ENCODE assay signal across 12 mouse cellular contexts in genomic region chr8:107115008-107115320, GRCm38 (mm10). TPM values are rescaled to one million over a fixed set of nuclear protein-coding genes. Genes with fewer than 3 reads are reported as not detected.
A peak's percentile ranks its signal among the peaks of the same experiment; 100 is the strongest.
DNase-seq lines count a peak whose midpoint lies in the region; ATAC-seq and TF ChIP-seq lines count a peak whose summit lies in the region.
"Had no signal": no experiment of that assay in that cellular context is flagged by ENCODE, and none has a peak within 500 bp of the region (broad histone marks: within the 10 kb centered on the region; RNA-seq: fewer than 3 reads in every experiment).

No protein-coding gene starts in this region.

- no peaks in the 10 kb centered on the region for H3K36me3 ChIP-seq in kidney, adult 2 months (ENCODE audit: control insufficient read depth, insufficient read depth, low read length)
- no peaks in the 10 kb centered on the region for H3K36me3 ChIP-seq in testis, adult 2 months (ENCODE audit: control insufficient read depth, insufficient read depth, low read length)
- no peaks in the 10 kb centered on the region for H3K36me3 ChIP-seq in limb, embryonic 12.5 days
- H3K36me3 ChIP-seq: forebrain, embryonic 12.5 days; midbrain, embryonic 12.5 days had no signal

- H3K27me3 ChIP-seq in kidney, adult 2 months (replicated peaks; ENCODE audit: control insufficient read depth, insufficient read depth, low read length) = no peaks in the 10 kb centered on the region
- H3K27me3 ChIP-seq in testis, adult 2 months (ENCODE audit: control insufficient read depth, insufficient read depth, low read length) = no peaks in the 10 kb centered on the region
- H3K27me3 ChIP-seq in limb, embryonic 12.5 days = no peaks in the 10 kb centered on the region
- H3K27me3 ChIP-seq: forebrain, embryonic 12.5 days; midbrain, embryonic 12.5 days had no signal

- no peak for TF ChIP-seq CTCF in kidney, adult 2 months (conservative IDR thresholded peaks at IDR 0.05; ENCODE audit: insufficient read depth, insufficient read length, low read depth, low read length)
- no peak for TF ChIP-seq CTCF in testis, adult 2 months (IDR thresholded peaks at IDR 0.05; ENCODE audit: control insufficient read depth, insufficient read depth, insufficient replicate concordance, low read depth, low read length)

- no peak for ATAC-seq in limb, embryonic 12.5 days (ENCODE audit: insufficient number of reproducible peaks, insufficient read depth, low FRiP score, low TSS enrichment, low read depth)

- H3K27ac ChIP-seq in kidney, adult 2 months (ENCODE audit: insufficient read depth, low read depth, low read length) = peak overlapping the region; percentile 82
- peak overlapping the region; percentile 50 for H3K27ac ChIP-seq in testis, adult 2 months (ENCODE audit: control insufficient read depth, insufficient read depth, low read depth, low read length)
- H3K27ac ChIP-seq in limb, embryonic 12.5 days = peak overlapping the region; percentile 57
- H3K27ac ChIP-seq: forebrain, embryonic 12.5 days; midbrain, embryonic 12.5 days had no signal

- WGBS in kidney, adult 2 months = 39% methylated on average over 10 of the region's 10 CpGs
- 53% methylated on average over 10 of the region's 10 CpGs for WGBS in limb, embryonic 12.5 days

- DNase-seq in kidney, adult 2 months = no peak
- DNase-seq in kidney, adult 8-10 months = no peak
- DNase-seq in testis, postnatal 14 days (ENCODE audit: low spot score) = no peak
- DNase-seq in right cerebral cortex, postnatal 10 days (ENCODE audit: low spot score in 2 of 2) = no peak
- no peak for DNase-seq in adrenal gland, adult 2 months
- DNase-seq in left cerebral cortex, adult 9 months (ENCODE audit: low spot score in 2 of 2) = no peak
- DNase-seq: cerebellum, postnatal 14 days had no signal

- peak overlapping the region; percentile 29 for H3K4me3 ChIP-seq in kidney, adult 2 months (ENCODE audit: insufficient read depth, low read depth, low read length)
- peak overlapping the region; percentile 40 for H3K4me3 ChIP-seq in testis, adult 2 months (ENCODE audit: control insufficient read depth, low read depth, low read length)
- no peak overlapping the region for H3K4me3 ChIP-seq in limb, embryonic 12.5 days (replicated peaks)
- H3K4me3 ChIP-seq: forebrain, embryonic 12.5 days; midbrain, embryonic 12.5 days had no signal

- no peak for TF ChIP-seq POLR2A in kidney, adult 2 months (IDR thresholded peaks at IDR 0.05; ENCODE audit: low read depth, low read length)
- TF ChIP-seq POLR2A in testis, adult 2 months (IDR thresholded peaks at IDR 0.05; ENCODE audit: control insufficient read depth, low read depth, low read length) = no peak

- H3K9ac ChIP-seq in limb, embryonic 12.5 days (replicated peaks) = no peak overlapping the region
- H3K9ac ChIP-seq: forebrain, embryonic 12.5 days; midbrain, embryonic 12.5 days had no signal

- peak overlapping the region; percentile 19; the same call in 1 of the 2 replicates for H3K4me2 ChIP-seq in limb, embryonic 12.5 days
- H3K4me2 ChIP-seq: forebrain, embryonic 12.5 days; midbrain, embryonic 12.5 days had no signal

- peaks cover 23% of the 10 kb centered on the region for H3K4me1 ChIP-seq in kidney, adult 2 months (ENCODE audit: control insufficient read depth, insufficient read depth, low read length)
- H3K4me1 ChIP-seq in testis, adult 2 months (ENCODE audit: control insufficient read depth, insufficient read depth, low read length) = peaks cover 14% of the 10 kb centered on the region
- peaks cover 31% of the 10 kb centered on the region for H3K4me1 ChIP-seq in limb, embryonic 12.5 days (replicated peaks)

- H3K9me3 ChIP-seq in limb, embryonic 12.5 days = no peaks in the 10 kb centered on the region
- H3K9me3 ChIP-seq: forebrain, embryonic 12.5 days; midbrain, embryonic 12.5 days had no signal

RNA-seq across cellular contexts. Expression of gene Terf2, which starts 18.6 kb away (rescaled TPM):
- 8.7 and 12.2 TPM in 2 replicates for polyA plus RNA-seq in kidney, adult 2 months (2012; rRNA removed)
- 13.6 and 14.1 TPM in 2 replicates for polyA plus RNA-seq in testis, adult 2 months (2012; rRNA removed)
- polyA plus RNA-seq in limb, embryonic 12.5 days (2016; fragmentation: Nextera tagmentation; extraction: Ambion mirVana) = 23.2 and 24.1 TPM in 2 replicates
- 10 to 100 TPM; 22.9 to 23.5 TPM for total RNA-seq in adrenal gland, adult 2 months (2021)
- polyA plus RNA-seq in adrenal gland, adult 2 months (2012; rRNA removed) = 5.5 and 6.3 TPM in 2 replicates

RNA-seq across cellular contexts. Expression of gene Cyb5b, which starts 35.5 kb away (rescaled TPM):
- 186 and 203 TPM in 2 replicates for polyA plus RNA-seq in kidney, adult 2 months (2012; rRNA removed)
- polyA plus RNA-seq in testis, adult 2 months (2012; rRNA removed) = 31.2 and 31.4 TPM in 2 replicates
- polyA plus RNA-seq in limb, embryonic 12.5 days (2016; fragmentation: Nextera tagmentation; extraction: Ambion mirVana) = 96.6 and 101 TPM in 2 replicates
- 100 to 1,000 TPM; 384 to 492 TPM for total RNA-seq in adrenal gland, adult 2 months (2021)
- 212 and 282 TPM in 2 replicates for polyA plus RNA-seq in adrenal gland, adult 2 months (2012; rRNA removed)

RNA-seq across cellular contexts. Expression of gene Tmed6, which starts 49.5 kb away (rescaled TPM):
- 55.0 and 65.3 TPM in 2 replicates for polyA plus RNA-seq in kidney, adult 2 months (2012; rRNA removed)
- polyA plus RNA-seq in testis, adult 2 months (2012; rRNA removed) = 92.7 and 108 TPM in 2 replicates
- not detected in 2 replicates for polyA plus RNA-seq in limb, embryonic 12.5 days (2016; fragmentation: Nextera tagmentation; extraction: Ambion mirVana)
- total RNA-seq in adrenal gland, adult 2 months (2021) = not detected
- polyA plus RNA-seq in adrenal gland, adult 2 months (2012; rRNA removed) = not detected in 2 replicates
- total RNA-seq: adrenal gland, postnatal 36 days had no signal
- polyA plus RNA-seq: forebrain, embryonic 12.5 days; midbrain, embryonic 12.5 days had no signal

RNA-seq across cellular contexts. Expression of gene Nip7, which starts 58.3 kb away (rescaled TPM):
- 38.2 and 54.3 TPM in 2 replicates for polyA plus RNA-seq in kidney, adult 2 months (2012; rRNA removed)
- 32.1 and 37.3 TPM in 2 replicates for polyA plus RNA-seq in testis, adult 2 months (2012; rRNA removed)
- 95.4 and 103 TPM in 2 replicates for polyA plus RNA-seq in limb, embryonic 12.5 days (2016; fragmentation: Nextera tagmentation; extraction: Ambion mirVana)
- 10 to 100 TPM; 49.3 to 54.3 TPM for total RNA-seq in adrenal gland, adult 2 months (2021)
- polyA plus RNA-seq in adrenal gland, adult 2 months (2012; rRNA removed) = 15.3 and 17.2 TPM in 2 replicates

RNA-seq across cellular contexts. Expression of gene Cog8, which starts 58.5 kb away (rescaled TPM):
- 29.4 and 32.2 TPM in 2 replicates for polyA plus RNA-seq in kidney, adult 2 months (2012; rRNA removed)
- 78.6 and 87.1 TPM in 2 replicates for polyA plus RNA-seq in testis, adult 2 months (2012; rRNA removed)
- 45.2 and 48.4 TPM in 2 replicates for polyA plus RNA-seq in limb, embryonic 12.5 days (2016; fragmentation: Nextera tagmentation; extraction: Ambion mirVana)
- 10 to 100 TPM; 36.6 to 37.6 TPM for total RNA-seq in adrenal gland, adult 2 months (2021)
- 31.1 and 36.8 TPM in 2 replicates for polyA plus RNA-seq in adrenal gland, adult 2 months (2012; rRNA removed)

Comparison
In these comparisons a context has a peak if more than half of its experiments do, and no peak if none do; other contexts are left out.
1. RNA of gene Tmed6, which starts 49.5 kb away (polyA plus RNA-seq): 92.7 to 108 TPM in testis, adult 2 months and 55.0 to 65.3 TPM in kidney, adult 2 months; not detected in limb, embryonic 12.5 days and not detected in adrenal gland, adult 2 months; every median in the first group is over 10 times any median in the second.
2. Peak in every context shown above with its lines, with median percentiles within 50 percentile points of each other: H3K27ac ChIP-seq.